Mouse (Mus musculus): Measurements from ENCODE around the gene Gm20441. TPM values are rescaled to one million over a fixed set of nuclear protein-coding genes. Genes with fewer than 3 reads are reported as not detected.

Gene Gm20441
- total RNA-seq, 2 experiments from 2014 or later: not detected

Other genes starting within 250 kb of the Gm20441 start
- gene Lrrc75b, start 220.6 kb downstream of the Gm20441 start, total RNA-seq (2021): 1 to 10 TPM; 1.3 to 1.9 TPM
- 1 to 10 TPM in 1 of 2 experiments, under 1 TPM in 1; 0.52 to 1.0 TPM for gene Ggt1, start 219.3 kb downstream of the Gm20441 start, total RNA-seq (2021)
- 1 to 10 TPM; 5.8 to 7.0 TPM for gene Ggt5, start 191.6 kb downstream of the Gm20441 start, total RNA-seq (2021)
- 1 to 10 TPM; 2.6 to 3.3 TPM for gene Susd2, start 136.9 kb downstream of the Gm20441 start, total RNA-seq (2021)
- 10 to 100 TPM; 11.7 to 18.7 TPM for gene Cabin1, start 16.6 kb downstream of the Gm20441 start, total RNA-seq (2021)
- 10 to 100 TPM; 26.9 to 35.6 TPM for gene Ddt, start 7.5 kb downstream of the Gm20441 start, total RNA-seq (2021)
- gene Gstt3, start 460 bp upstream of the Gm20441 start, total RNA-seq (2021): 1 to 10 TPM; 6.0 to 6.3 TPM
- 10 to 100 TPM; 12.0 to 12.5 TPM for gene Gstt1, start 17.6 kb upstream of the Gm20441 start, total RNA-seq (2021)
- not detected for gene Gstt4, start 41.6 kb upstream of the Gm20441 start, total RNA-seq (2021)
- gene Gstt2, start 56.5 kb upstream of the Gm20441 start, total RNA-seq (2021): 1 to 10 TPM; 7.1 to 8.4 TPM
- 100 to 1,000 TPM; 146 to 148 TPM for gene Mif, start 79.3 kb upstream of the Gm20441 start, total RNA-seq (2021)
- under 1 TPM in 1 of 2 experiments, not detected in 1; 0.27 TPM for gene Derl3, start 112.5 kb upstream of the Gm20441 start, total RNA-seq (2021)
- gene Smarcb1, start 140.7 kb upstream of the Gm20441 start, total RNA-seq (2021): 10 to 100 TPM; 30.5 to 39.1 TPM
- gene Chchd10, start 152.2 kb upstream of the Gm20441 start, total RNA-seq (2021): 100 to 1,000 TPM; 592 to 715 TPM
- gene Mmp11, start 155.5 kb upstream of the Gm20441 start, total RNA-seq (2021): 1 to 10 TPM; 5.1 to 7.4 TPM
- gene Gm867, start 159.7 kb upstream of the Gm20441 start, total RNA-seq (2021): under 1 TPM in 1 of 2 experiments, not detected in 1; 0.27 TPM
- 1 to 10 TPM in 1 of 2 experiments, not detected in 1; 1.1 TPM for gene Vpreb3, start 162.1 kb upstream of the Gm20441 start, total RNA-seq (2021)
- gene Gm5134, start 173.6 kb upstream of the Gm20441 start, total RNA-seq (2021): not detected

All from gastrocnemius, postnatal 10 days (tissue).